Mouse (Mus musculus) cerebellum, adult 2 months (tissue): ENCODE results near the gene Cgref1. TPM values are rescaled to one million over a fixed set of nuclear protein-coding genes. Genes with fewer than 3 reads are reported as not detected.

Source experiments
- DNase-seq, 2 experiments: peaks; one replicate each; pipeline ENCODE4 v3.0.0; 2021
- H3K27ac ChIP-seq: fragments of 200-500 bp; 2 replicates; pipeline ENCODE4 v1.5.1; 2012; ENCODE audit warnings: low read length, control low read depth, inconsistent platforms; ENCODE audit not compliant: insufficient read depth
- H3K27me3 ChIP-seq: fragments of 200-500 bp; 2 replicates; pipeline ENCODE4 v1.6.1; 2012; ENCODE audit warnings: inconsistent platforms, mild to moderate bottlenecking, low read length, moderate library complexity; ENCODE audit not compliant: control insufficient read depth, insufficient read depth
- H3K4me1 ChIP-seq: fragments of 200-500 bp; 2 replicates; pipeline ENCODE4 v1.6.1; 2011; ENCODE audit warnings: low read length; ENCODE audit not compliant: control insufficient read depth, insufficient read depth
- H3K4me3 ChIP-seq: fragments of 200-500 bp; replicated peaks from 2 replicates; pipeline ENCODE3; 2011; ENCODE audit warnings: mild to moderate bottlenecking, low read depth, low read length, control low read depth; ENCODE audit not compliant: insufficient read depth
- CTCF ChIP-seq: fragments of 200-500 bp; IDR thresholded peaks from 2 replicates; pipeline ENCODE4 v1.5.1; 2011; ENCODE audit warnings: low read depth, mild to moderate bottlenecking, control low read depth, low read length, moderate library complexity, borderline replicate concordance; ENCODE audit not compliant: insufficient read depth
- POLR2A ChIP-seq: fragments of 200-500 bp; IDR thresholded peaks from 2 replicates; pipeline ENCODE4 v1.6.1; 2011; ENCODE audit warnings: low read length, control low read depth, borderline replicate concordance; ENCODE audit not compliant: insufficient read depth
- WGBS: fragments of 180-500 bp; shearing (Covaris S2); methylation state at CpG from one replicate; pipeline ENCODE4 v1.1.7; 2018; 5-methylcytosine and 5-hydroxymethylcytosine counted together
- polyA plus RNA-seq: library from polyadenylated mRNA; depleted of rRNA; stranded (reverse); fragments of >200 nt; gene quantifications from 2 replicates; pipeline ENCODE4 v1.2.3, GENCODE M21; 2012

Gene Cgref1
- polyA plus RNA-seq, 1 experiment = 18.5 TPM

- Histone ChIP-seq H3K4me1 (no peaks in the 10 kb centered on the region), H3K27me3 (no peaks in the 10 kb centered on the region), H3K27ac (no peak overlapping the region), H3K4me3 (no peak overlapping the region)
- no peak for TF ChIP-seq CTCF
- TF ChIP-seq POLR2A = no peak
- no peak for DNase-seq
- 87% methylated on average over 6 of the region's 6 CpGs for WGBS
These were observed 30.5 kb downstream of the Cgref1 start for GRCm38 (mm10) chr5:30914849-30915248.

GRCm38 (mm10) chr5:30914101-30914635 is 31.2 kb downstream of the Cgref1 start:
- no peaks in the 10 kb centered on the region for H3K27me3 ChIP-seq
- H3K4me1 ChIP-seq = no peaks in the 10 kb centered on the region

GRCm38 (mm10) chr5:30913060-30913841 is 32.1 kb downstream of the Cgref1 start, which contains the start of gene Emilin1:
Emilin1 (plus strand) TSS chr5:30913402.
- no peak within 1 kb of the TSS for H3K4me3 ChIP-seq
- no peak within 1 kb of the TSS for H3K27ac ChIP-seq
- TF ChIP-seq CTCF = no peak
- no peak for TF ChIP-seq POLR2A
- H3K4me1 ChIP-seq = no peaks in the 10 kb centered on the region
- no peaks in the 10 kb centered on the region for H3K27me3 ChIP-seq
- DNase-seq = no peak
- WGBS = 38% methylated on average over 11 of the region's 13 CpGs

More at GRCm38 (mm10) chr5:30914101-30914635, 31.2 kb downstream of the Cgref1 start:
- no peak overlapping the region for H3K4me3 ChIP-seq
- H3K27ac ChIP-seq = no peak overlapping the region
- 89% methylated on average over 7 of the region's 7 CpGs for WGBS
- TF ChIP-seq CTCF = no peak
- TF ChIP-seq POLR2A = no peak
- DNase-seq = no peak

GRCm38 (mm10) chr5:30912156-30912555 is 33.2 kb downstream of the Cgref1 start:
- TF ChIP-seq CTCF = no peak
- no peak for TF ChIP-seq POLR2A
- WGBS = 40% methylated on average over 5 of the region's 5 CpGs
- no peaks in the 10 kb centered on the region for H3K27me3 ChIP-seq
- no peak overlapping the region for H3K4me3 ChIP-seq
- no peaks in the 10 kb centered on the region for H3K4me1 ChIP-seq
- no peak overlapping the region for H3K27ac ChIP-seq
- DNase-seq = no peak

- peaks cover 4% of the 10 kb centered on the region; the same call in 1 of the 2 replicates for H3K4me1 ChIP-seq
- DNase-seq = no peak
- H3K27ac ChIP-seq = no peak overlapping the region
- H3K27me3 ChIP-seq = no peaks in the 10 kb centered on the region
- TF ChIP-seq POLR2A (no peak), CTCF (no peak)
- no peak overlapping the region for H3K4me3 ChIP-seq
These were observed 34.9 kb downstream of the Cgref1 start for GRCm38 (mm10) chr5:30910481-30910880.

GRCm38 (mm10) chr5:30909863-30910262 is 35.5 kb downstream of the Cgref1 start:
- DNase-seq = no peak
- TF ChIP-seq CTCF (no peak), POLR2A (no peak)
- Histone ChIP-seq H3K27me3 (no peaks in the 10 kb centered on the region), H3K27ac (no peak overlapping the region), H3K4me1 (peaks cover 4% of the 10 kb centered on the region; the same call in 1 of the 2 replicates), H3K4me3 (no peak overlapping the region)
- 88% methylated on average over 7 of the region's 7 CpGs for WGBS

- no peak overlapping the region for H3K27ac ChIP-seq
These were observed 36.1 kb downstream of the Cgref1 start for GRCm38 (mm10) chr5:30909300-30909659.

More at GRCm38 (mm10) chr5:30909300-30909659, 36.1 kb downstream of the Cgref1 start:
- no peak for TF ChIP-seq POLR2A
- no peak for TF ChIP-seq CTCF
- no peak overlapping the region for H3K4me3 ChIP-seq
- H3K4me1 ChIP-seq = peaks cover 4% of the 10 kb centered on the region; the same call in 1 of the 2 replicates
- 71% methylated on average over 7 of the region's 7 CpGs for WGBS
- no peaks in the 10 kb centered on the region for H3K27me3 ChIP-seq
- DNase-seq = no peak
